Mouse (Mus musculus): ENCODE results near the gene Pde2a.
A peak's percentile ranks its signal among the peaks of the same experiment; 100 is the strongest.

The Pde2a gene

GRCm38 (mm10) chr7:101401510-101401909 lies 20.0 kb upstream of the Pde2a start:
- no peak for ATAC-seq (ENCODE audit: insufficient number of reproducible peaks, low FRiP score, low TSS enrichment)

GRCm38 (mm10) chr7:101403831-101404230 lies 17.7 kb upstream of the Pde2a start:
- ATAC-seq (ENCODE audit: insufficient number of reproducible peaks, low FRiP score, low TSS enrichment), result no peak

GRCm38 (mm10) chr7:101410267-101410936 lies 11.1 kb upstream of the Pde2a start, which contains the start of gene Gm45837:
Gm45837 (plus strand) TSS chr7:101410886.
- no peak for ATAC-seq (ENCODE audit: insufficient number of reproducible peaks, low FRiP score, low TSS enrichment)

- 0 out of 2 replicates have a peak, but pooled peaks have one; percentile 41 for ATAC-seq (ENCODE audit: insufficient number of reproducible peaks, low FRiP score, low TSS enrichment)
Observed at GRCm38 (mm10) chr7:101412796-101413195, 8.7 kb upstream of the Pde2a start.

GRCm38 (mm10) chr7:101414209-101414608 lies 7.3 kb upstream of the Pde2a start:
- no peak for ATAC-seq (ENCODE audit: insufficient number of reproducible peaks, low FRiP score, low TSS enrichment)

- no peak for ATAC-seq (ENCODE audit: insufficient number of reproducible peaks, low FRiP score, low TSS enrichment)
Observed at GRCm38 (mm10) chr7:101414661-101415511, 6.6 kb upstream of the Pde2a start.

- ATAC-seq (ENCODE audit: insufficient number of reproducible peaks, low FRiP score, low TSS enrichment), result no peak
Observed at GRCm38 (mm10) chr7:101415512-101416100, 5.9 kb upstream of the Pde2a start.

- ATAC-seq (ENCODE audit: insufficient number of reproducible peaks, low FRiP score, low TSS enrichment), result no peak
Observed at GRCm38 (mm10) chr7:101416391-101416790, 5.1 kb upstream of the Pde2a start.

GRCm38 (mm10) chr7:101419013-101419770 lies 2.3 kb upstream of the Pde2a start:
- ATAC-seq (ENCODE audit: insufficient number of reproducible peaks, low FRiP score, low TSS enrichment), result no peak

GRCm38 (mm10) chr7:101422069-101422468 lies 578 bp downstream of the Pde2a start:
- ATAC-seq (ENCODE audit: insufficient number of reproducible peaks, low FRiP score, low TSS enrichment), result no peak

GRCm38 (mm10) chr7:101422646-101423045 lies 1.2 kb downstream of the Pde2a start:
- no peak for ATAC-seq (ENCODE audit: insufficient number of reproducible peaks, low FRiP score, low TSS enrichment)

- ATAC-seq (ENCODE audit: insufficient number of reproducible peaks, low FRiP score, low TSS enrichment), result no peak
Observed at GRCm38 (mm10) chr7:101423970-101424369, 2.5 kb downstream of the Pde2a start.

GRCm38 (mm10) chr7:101426692-101427091 lies 5.2 kb downstream of the Pde2a start:
- ATAC-seq (ENCODE audit: insufficient number of reproducible peaks, low FRiP score, low TSS enrichment), result no peak

- no peak for ATAC-seq (ENCODE audit: insufficient number of reproducible peaks, low FRiP score, low TSS enrichment)
Observed at GRCm38 (mm10) chr7:101427736-101428135, 6.2 kb downstream of the Pde2a start.

- ATAC-seq (ENCODE audit: insufficient number of reproducible peaks, low FRiP score, low TSS enrichment), result no peak
Observed at GRCm38 (mm10) chr7:101435038-101435437, 13.5 kb downstream of the Pde2a start.

GRCm38 (mm10) chr7:101437876-101438275 lies 16.4 kb downstream of the Pde2a start:
- no peak for ATAC-seq (ENCODE audit: insufficient number of reproducible peaks, low FRiP score, low TSS enrichment)

GRCm38 (mm10) chr7:101443093-101443492 lies 21.6 kb downstream of the Pde2a start:
- no peak for ATAC-seq (ENCODE audit: insufficient number of reproducible peaks, low FRiP score, low TSS enrichment)

GRCm38 (mm10) chr7:101444211-101444610 lies 22.7 kb downstream of the Pde2a start:
- ATAC-seq (ENCODE audit: insufficient number of reproducible peaks, low FRiP score, low TSS enrichment), result no peak

- no peak for ATAC-seq (ENCODE audit: insufficient number of reproducible peaks, low FRiP score, low TSS enrichment)
Observed at GRCm38 (mm10) chr7:101449855-101450254, 28.4 kb downstream of the Pde2a start.
